Mouse (Mus musculus) liver, embryonic 14.5 days (tissue): Measurements from ENCODE around the gene Pwp2.

Source experiments
- CTCF ChIP-seq: IDR thresholded peaks from 2 replicates; pipeline ENCODE4 v1.5.1; 2016; ENCODE audit warnings: antibody characterized with exemption, low read depth, control low read depth
- EP300 ChIP-seq: IDR thresholded peaks from 2 replicates; pipeline ENCODE4 v1.6.1; 2016; ENCODE audit warnings: antibody characterized with exemption, low read depth

GRCm38 (mm10) chr10:78233756-78234155, 48.8 kb upstream of the Pwp2 start:
- TF ChIP-seq CTCF (no peak), EP300 (no peak)
